Mouse (Mus musculus) lung, postnatal 0 days (tissue): ENCODE measurements around the gene Lin7c.

Source experiments
- CTCF ChIP-seq: IDR thresholded peaks from 2 replicates; pipeline ENCODE4 v1.5.1; 2016; ENCODE audit warnings: antibody characterized with exemption, mild to moderate bottlenecking
- EP300 ChIP-seq: IDR thresholded peaks from 2 replicates; pipeline ENCODE4 v1.6.1; 2016; ENCODE audit warnings: antibody characterized with exemption, mild to moderate bottlenecking, control low read depth

GRCm38 (mm10) chr2:109920471-109920870 is 29.8 kb downstream of the Lin7c start:
- TF ChIP-seq CTCF (no peak), EP300 (no peak)
